Mouse (Mus musculus) cortical plate, adult 2 months (tissue): ENCODE results near the gene Ift122.

Source experiments
- CTCF ChIP-seq: fragments of 200-500 bp; IDR thresholded peaks from 2 replicates; pipeline ENCODE4 v1.5.1; 2011; ENCODE audit warnings: mild to moderate bottlenecking, control low read depth, low read length; ENCODE audit not compliant: insufficient read depth; ENCODE audit errors: extremely low read depth
- POLR2A ChIP-seq: fragments of 200-500 bp; IDR thresholded peaks from 2 replicates; pipeline ENCODE4 v1.6.1; 2011; ENCODE audit warnings: mild to moderate bottlenecking, low read length, control low read depth; ENCODE audit not compliant: insufficient read depth; ENCODE audit errors: extremely low read depth

GRCm38 (mm10) chr6:115890601-115891000, 37.3 kb downstream of the Ift122 start:
- no peak for TF ChIP-seq CTCF
- TF ChIP-seq POLR2A: no peak
